Mouse (Mus musculus): ENCODE data around the gene Nedd4. TPM values are rescaled to one million over a fixed set of nuclear protein-coding genes. Genes with fewer than 3 reads are reported as not detected.

The Nedd4 gene
- polyA plus RNA-seq, 1 experiment from 2014 or later = 652 TPM

- H3K4me2 ChIP-seq (replicated peaks; ENCODE audit: low read depth, low read length) = no peak overlapping the region
- H3K9ac ChIP-seq (replicated peaks; ENCODE audit: low read length) = no peak overlapping the region
- no peak overlapping the region for H3K4me3 ChIP-seq (ENCODE audit: low read length)
- peak; percentile 19; the same call in 1 of the 2 replicates for ATAC-seq (ENCODE audit: low FRiP score, low TSS enrichment)
- WGBS = 18% methylated on average over 6 of the region's 6 CpGs
- no peaks in the 10 kb centered on the region for H3K27me3 ChIP-seq (ENCODE audit: insufficient read depth, low read length)
- no peak overlapping the region for H3K27ac ChIP-seq (ENCODE audit: low read length)
- H3K4me1 ChIP-seq (ENCODE audit: insufficient read depth, low read length) = peaks cover 17% of the 10 kb centered on the region
- no peaks in the 10 kb centered on the region for H3K36me3 ChIP-seq (ENCODE audit: insufficient read depth, low read length)
- H3K9me3 ChIP-seq (ENCODE audit: low read length) = peaks cover 3% of the 10 kb centered on the region; the same call in 1 of the 2 replicates
Measured at GRCm38 (mm10) chr9:72791681-72792080, 129.5 kb downstream of the Nedd4 start.

GRCm38 (mm10) chr9:72795243-72795642 lies 133.1 kb downstream of the Nedd4 start:
- no peak overlapping the region for H3K27ac ChIP-seq (ENCODE audit: low read length)
- H3K4me3 ChIP-seq (ENCODE audit: low read length) = no peak overlapping the region
- H3K9me3 ChIP-seq (ENCODE audit: low read length) = peaks cover 3% of the 10 kb centered on the region; the same call in 1 of the 2 replicates
- no peak for ATAC-seq (ENCODE audit: low FRiP score, low TSS enrichment)
- H3K4me1 ChIP-seq (ENCODE audit: insufficient read depth, low read length) = peaks cover 17% of the 10 kb centered on the region
- H3K27me3 ChIP-seq (ENCODE audit: insufficient read depth, low read length) = no peaks in the 10 kb centered on the region
- WGBS = 75% methylated on average over 3 of the region's 3 CpGs
- no peaks in the 10 kb centered on the region for H3K36me3 ChIP-seq (ENCODE audit: insufficient read depth, low read length)
- no peak overlapping the region for H3K4me2 ChIP-seq (replicated peaks; ENCODE audit: low read depth, low read length)
- H3K9ac ChIP-seq (replicated peaks; ENCODE audit: low read length) = no peak overlapping the region

DNA sequence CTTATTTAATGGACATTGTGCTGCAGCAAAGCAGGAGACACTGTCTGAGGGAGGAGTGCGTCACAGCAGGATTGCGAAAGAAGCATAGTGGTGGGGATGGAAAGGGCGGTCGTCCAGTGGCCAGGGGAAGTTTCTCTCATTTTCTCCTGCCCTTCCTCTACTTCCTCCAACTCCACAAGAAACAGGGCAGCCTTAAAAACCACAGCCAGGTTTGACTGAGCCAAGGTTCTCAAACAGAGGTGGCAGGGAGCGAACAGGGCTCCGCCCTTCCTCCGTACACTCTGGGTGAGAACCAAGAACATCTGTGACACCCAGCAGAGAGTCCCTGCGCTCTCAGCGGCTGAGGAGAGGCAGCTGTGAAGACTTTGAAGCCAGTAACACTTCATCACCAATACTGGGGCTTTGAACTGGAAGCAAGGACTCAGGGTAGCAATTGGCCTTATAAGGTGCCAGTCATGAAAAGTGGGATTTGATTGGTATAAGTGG lies 135.0 kb downstream of the Nedd4 start:
- H3K9me3 ChIP-seq (ENCODE audit: low read length) = peaks cover 3% of the 10 kb centered on the region; the same call in 1 of the 2 replicates
- H3K9ac ChIP-seq (replicated peaks; ENCODE audit: low read length) = 0 out of 2 replicates have a peak overlapping the region, but pooled peaks have one; percentile 11
- H3K4me2 ChIP-seq (replicated peaks; ENCODE audit: low read depth, low read length) = 0 out of 2 replicates have a peak overlapping the region, but pooled peaks have one; percentile 1
- H3K27me3 ChIP-seq (ENCODE audit: insufficient read depth, low read length) = no peaks in the 10 kb centered on the region
- no peak overlapping the region for H3K4me3 ChIP-seq (ENCODE audit: low read length)
- H3K36me3 ChIP-seq (ENCODE audit: insufficient read depth, low read length) = no peaks in the 10 kb centered on the region
- H3K4me1 ChIP-seq (ENCODE audit: insufficient read depth, low read length) = 0 out of 2 replicates have a peak, but pooled peaks cover 4% of the 10 kb centered on the region
- ATAC-seq (ENCODE audit: low FRiP score, low TSS enrichment) = no peak
- 50% methylated on average over 9 of the region's 9 CpGs for WGBS
- H3K27ac ChIP-seq (ENCODE audit: low read length) = no peak overlapping the region

Other genes with a start within 250 kb of the Nedd4 start
- 25.3 and 31.3 TPM in 2 replicates for gene Mns1, start 224.3 kb upstream of the Nedd4 start, polyA plus RNA-seq (2015; fragmentation: Nextera tagmentation; extraction: Ambion mirVana)
- gene Tex9, start 170.1 kb upstream of the Nedd4 start, polyA plus RNA-seq (2015; fragmentation: Nextera tagmentation; extraction: Ambion mirVana) = 28.2 and 38.3 TPM in 2 replicates
- gene Rfx7, start 130.1 kb upstream of the Nedd4 start, polyA plus RNA-seq (2015; fragmentation: Nextera tagmentation; extraction: Ambion mirVana) = 9.8 and 13.3 TPM in 2 replicates
- 1.8 and 2.0 TPM in 2 replicates for gene Prtg, start 144.5 kb downstream of the Nedd4 start, polyA plus RNA-seq (2015; fragmentation: Nextera tagmentation; extraction: Ambion mirVana)